Mouse (Mus musculus): ENCODE data around the gene Frmd4a. TPM values are rescaled to one million over a fixed set of nuclear protein-coding genes. Genes with fewer than 3 reads are reported as not detected.

Frmd4a gene
- polyA plus RNA-seq, 1 experiment from 2014 or later = 72.7 TPM

- Histone ChIP-seq H3K9ac (replicated peaks) (no peak overlapping the region), H3K4me2 (replicated peaks) (no peak overlapping the region), H3K36me3 (no peaks in the 10 kb centered on the region), H3K4me1 (peaks cover 31% of the 10 kb centered on the region), H3K4me3 (no peak overlapping the region), H3K9me3 (no peaks in the 10 kb centered on the region), H3K27me3 (no peaks in the 10 kb centered on the region), H3K27ac (replicated peaks) (no peak overlapping the region)
- 51% methylated on average over 10 of the region's 10 CpGs for WGBS
- ATAC-seq (replicated peaks) = no peak
Measured at GRCm38 (mm10) chr2:4296881-4297280, 279.4 kb downstream of the Frmd4a start.

GRCm38 (mm10) chr2:4298325-4299215 lies 281.1 kb downstream of the Frmd4a start:
- Histone ChIP-seq H3K4me2 (replicated peaks) (peak overlapping the region; percentile 25), H3K27me3 (no peaks in the 10 kb centered on the region), H3K4me3 (no peak overlapping the region), H3K4me1 (peaks cover 31% of the 10 kb centered on the region), H3K36me3 (no peaks in the 10 kb centered on the region), H3K9ac (replicated peaks) (no peak overlapping the region), H3K27ac (replicated peaks) (no peak overlapping the region), H3K9me3 (no peaks in the 10 kb centered on the region)
- 10% methylated on average over 19 of the region's 19 CpGs for WGBS
- ATAC-seq (replicated peaks) = peak; percentile 56; the same call in 1 of the 2 replicates

- Histone ChIP-seq H3K4me3 (no peak overlapping the region), H3K27me3 (no peaks in the 10 kb centered on the region), H3K9ac (replicated peaks) (no peak overlapping the region), H3K36me3 (no peaks in the 10 kb centered on the region), H3K4me2 (replicated peaks) (no peak overlapping the region), H3K9me3 (no peaks in the 10 kb centered on the region), H3K27ac (replicated peaks) (no peak overlapping the region), H3K4me1 (peaks cover 31% of the 10 kb centered on the region)
- ATAC-seq (replicated peaks) = no peak
- 69% methylated on average over 12 of the region's 12 CpGs for WGBS
Measured at GRCm38 (mm10) chr2:4299593-4299992, 282.1 kb downstream of the Frmd4a start.

GRCm38 (mm10) chr2:4300383-4300811 lies 282.9 kb downstream of the Frmd4a start:
- no peaks in the 10 kb centered on the region for H3K9me3 ChIP-seq
- H3K9ac ChIP-seq (replicated peaks) = no peak overlapping the region
- 50% methylated on average over 13 of the region's 13 CpGs for WGBS
- ATAC-seq (replicated peaks) = no peak
- H3K36me3 ChIP-seq = no peaks in the 10 kb centered on the region
- peak overlapping the region; percentile 45; the same call in 1 of the 2 replicates for H3K27ac ChIP-seq (replicated peaks)
- H3K4me3 ChIP-seq = peak overlapping the region; percentile 11; the same call in 1 of the 2 replicates
- H3K4me2 ChIP-seq (replicated peaks) = peak overlapping the region; percentile 18
- H3K4me1 ChIP-seq = peaks cover 31% of the 10 kb centered on the region
- H3K27me3 ChIP-seq = no peaks in the 10 kb centered on the region

GRCm38 (mm10) chr2:4300816-4301215 lies 283.3 kb downstream of the Frmd4a start:
- WGBS = 42% methylated on average over 8 of the region's 8 CpGs
- Histone ChIP-seq H3K4me3 (peak overlapping the region; percentile 13; the same call in 1 of the 2 replicates), H3K27ac (replicated peaks) (0 out of 2 replicates have a peak overlapping the region, but pooled peaks have one; percentile 45), H3K4me2 (replicated peaks) (peak overlapping the region; percentile 18), H3K36me3 (no peaks in the 10 kb centered on the region), H3K4me1 (peaks cover 31% of the 10 kb centered on the region), H3K9me3 (no peaks in the 10 kb centered on the region), H3K27me3 (no peaks in the 10 kb centered on the region), H3K9ac (replicated peaks) (no peak overlapping the region)
- no peak for ATAC-seq (replicated peaks)

- H3K4me2 ChIP-seq (replicated peaks) = peak overlapping the region; percentile 8; the same call in 1 of the 2 replicates
- no peaks in the 10 kb centered on the region for H3K27me3 ChIP-seq
- H3K36me3 ChIP-seq = no peaks in the 10 kb centered on the region
- no peak overlapping the region; the same call in 1 of the 2 replicates for H3K4me3 ChIP-seq
- WGBS = 20% methylated on average over 5 of the region's 6 CpGs
- no peaks in the 10 kb centered on the region for H3K9me3 ChIP-seq
- no peak overlapping the region for H3K9ac ChIP-seq (replicated peaks)
- peak overlapping the region; percentile 70 for H3K27ac ChIP-seq (replicated peaks)
- ATAC-seq (replicated peaks) = no peak
- H3K4me1 ChIP-seq = peaks cover 31% of the 10 kb centered on the region
Measured at GRCm38 (mm10) chr2:4301256-4301655, 283.7 kb downstream of the Frmd4a start.

- peak overlapping the region; percentile 70 for H3K27ac ChIP-seq (replicated peaks)
- H3K4me1 ChIP-seq = peaks cover 35% of the 10 kb centered on the region
- no peak overlapping the region for H3K4me3 ChIP-seq
- ATAC-seq (replicated peaks) = no peak
- H3K36me3 ChIP-seq = no peaks in the 10 kb centered on the region
- WGBS = 64% methylated on average over 7 of the region's 7 CpGs
- no peaks in the 10 kb centered on the region for H3K27me3 ChIP-seq
- H3K4me2 ChIP-seq (replicated peaks) = peak overlapping the region; percentile 8; the same call in 1 of the 2 replicates
- no peaks in the 10 kb centered on the region for H3K9me3 ChIP-seq
- no peak overlapping the region for H3K9ac ChIP-seq (replicated peaks)
Measured at GRCm38 (mm10) chr2:4301692-4302091, 284.2 kb downstream of the Frmd4a start.

- no peak overlapping the region for H3K4me2 ChIP-seq (replicated peaks)
- no peak overlapping the region for H3K4me3 ChIP-seq
- no peaks in the 10 kb centered on the region for H3K9me3 ChIP-seq
- no peaks in the 10 kb centered on the region for H3K36me3 ChIP-seq
- H3K4me1 ChIP-seq = peaks cover 37% of the 10 kb centered on the region
- ATAC-seq (replicated peaks) = no peak
- H3K9ac ChIP-seq (replicated peaks) = no peak overlapping the region
- H3K27me3 ChIP-seq = no peaks in the 10 kb centered on the region
- 73% methylated on average over 3 of the region's 3 CpGs for WGBS
- H3K27ac ChIP-seq (replicated peaks) = no peak overlapping the region
Measured at GRCm38 (mm10) chr2:4302119-4302518, 284.6 kb downstream of the Frmd4a start.

- H3K36me3 ChIP-seq = no peaks in the 10 kb centered on the region
- 20% methylated on average over 6 of the region's 6 CpGs for WGBS
- H3K27ac ChIP-seq (replicated peaks) = peak overlapping the region; percentile 80
- H3K4me3 ChIP-seq = no peak overlapping the region
- ATAC-seq (replicated peaks) = peak; percentile 93
- H3K4me2 ChIP-seq (replicated peaks) = no peak overlapping the region
- no peaks in the 10 kb centered on the region for H3K27me3 ChIP-seq
- H3K9me3 ChIP-seq = no peaks in the 10 kb centered on the region
- no peak overlapping the region for H3K9ac ChIP-seq (replicated peaks)
- peaks cover 13% of the 10 kb centered on the region for H3K4me1 ChIP-seq
Measured at GRCm38 (mm10) chr2:4307076-4307475, 289.6 kb downstream of the Frmd4a start.

GRCm38 (mm10) chr2:4314545-4314944 lies 297.0 kb downstream of the Frmd4a start:
- H3K4me1 ChIP-seq = no peaks in the 10 kb centered on the region
- 45% methylated on average over 5 of the region's 5 CpGs for WGBS
- no peaks in the 10 kb centered on the region for H3K36me3 ChIP-seq
- no peak overlapping the region for H3K4me2 ChIP-seq (replicated peaks)
- H3K9ac ChIP-seq (replicated peaks) = no peak overlapping the region
- H3K27ac ChIP-seq (replicated peaks) = no peak overlapping the region
- H3K4me3 ChIP-seq = no peak overlapping the region
- H3K9me3 ChIP-seq = no peaks in the 10 kb centered on the region
- ATAC-seq (replicated peaks) = 0 out of 2 replicates have a peak, but pooled peaks have one; percentile 35
- no peaks in the 10 kb centered on the region for H3K27me3 ChIP-seq

- Histone ChIP-seq H3K9me3 (no peaks in the 10 kb centered on the region), H3K36me3 (no peaks in the 10 kb centered on the region), H3K4me2 (replicated peaks) (no peak overlapping the region), H3K27ac (replicated peaks) (no peak overlapping the region), H3K9ac (replicated peaks) (no peak overlapping the region), H3K4me3 (no peak overlapping the region), H3K27me3 (no peaks in the 10 kb centered on the region), H3K4me1 (no peaks in the 10 kb centered on the region)
- 0 out of 2 replicates have a peak, but pooled peaks have one; percentile 38 for ATAC-seq (replicated peaks)
- 76% methylated on average over 2 of the region's 2 CpGs for WGBS
Measured at GRCm38 (mm10) chr2:4316589-4316988, 299.1 kb downstream of the Frmd4a start.

- Histone ChIP-seq H3K36me3 (no peaks in the 10 kb centered on the region), H3K27ac (replicated peaks) (no peak overlapping the region), H3K4me1 (no peaks in the 10 kb centered on the region), H3K4me3 (no peak overlapping the region), H3K4me2 (replicated peaks) (no peak overlapping the region), H3K27me3 (no peaks in the 10 kb centered on the region), H3K9me3 (no peaks in the 10 kb centered on the region), H3K9ac (replicated peaks) (no peak overlapping the region)
- ATAC-seq (replicated peaks) = no peak
- WGBS = 80% methylated on average over 4 of the region's 4 CpGs
Measured at GRCm38 (mm10) chr2:4318134-4318533, 300.6 kb downstream of the Frmd4a start.
